Mouse (Mus musculus): ENCODE results near the gene 1700020D05Rik. TPM values are rescaled to one million over a fixed set of nuclear protein-coding genes. Genes with fewer than 3 reads are reported as not detected.
"Not testable (repeated sequence)": the region's sequence is repeated elsewhere in the genome, so short reads cannot be mapped to it uniquely, and the experiment has no call there.

The 1700020D05Rik gene
- total and polyA plus RNA-seq, 2 experiments from 2014 or later = 0.20 to 7.3 TPM

DNA sequence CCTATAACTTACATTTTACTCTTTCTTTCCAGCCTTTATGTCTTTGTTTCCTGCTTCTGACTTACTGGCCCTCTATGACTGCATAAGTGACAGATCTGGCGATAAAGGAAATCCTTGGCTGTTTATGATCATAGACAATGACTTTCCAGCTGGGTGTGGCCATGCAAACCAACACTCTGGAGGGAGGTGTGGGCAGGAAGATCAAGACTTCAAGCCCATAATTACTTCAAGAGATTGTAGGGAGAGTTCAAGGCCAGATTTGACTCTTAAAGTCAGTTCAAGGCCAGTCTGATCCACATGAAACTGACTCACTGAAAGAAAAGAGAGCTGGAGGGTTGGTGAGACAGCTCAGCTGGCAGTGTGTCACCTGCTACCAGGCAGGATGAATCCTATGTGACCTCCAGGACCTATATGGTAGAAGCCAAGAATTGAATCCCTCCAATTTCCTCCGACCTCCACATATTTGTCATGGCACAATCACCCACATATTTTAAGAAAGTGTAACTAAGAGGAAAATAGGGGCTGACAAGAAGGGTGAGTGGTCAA, 3.2 kb downstream of the 1700020D05Rik start:
- TF ChIP-seq CTCF (IDR thresholded peaks at IDR 0.05) = no peak
- Histone ChIP-seq H3K4me1 (ENCODE audit: insufficient read depth, low read length) (no peaks in the 10 kb centered on the region), H3K27me3 (ENCODE audit: insufficient read depth, low read length) (no peaks in the 10 kb centered on the region), H3K27ac (ENCODE audit: low read depth, low read length) (no peak overlapping the region), H3K4me3 (ENCODE audit: low read depth, low read length) (no peak overlapping the region), H3K4me2 (ENCODE audit: low read depth, low read length, poor library complexity, severe bottlenecking) (no peak overlapping the region), H3K36me3 (ENCODE audit: insufficient read depth, low read length) (peaks cover 29% of the 10 kb centered on the region; the same call in 1 of the 2 replicates), H3K9ac (replicated peaks; ENCODE audit: low read length, poor library complexity, severe bottlenecking) (no peak overlapping the region), H3K9me3 (ENCODE audit: low read length) (no peaks in the 10 kb centered on the region)
- no peak for ATAC-seq (ENCODE audit: low FRiP score)
- no peak for DNase-seq (ENCODE audit: low spot score)
- WGBS = 90% methylated on average over 2 of the region's 2 CpGs

DNA sequence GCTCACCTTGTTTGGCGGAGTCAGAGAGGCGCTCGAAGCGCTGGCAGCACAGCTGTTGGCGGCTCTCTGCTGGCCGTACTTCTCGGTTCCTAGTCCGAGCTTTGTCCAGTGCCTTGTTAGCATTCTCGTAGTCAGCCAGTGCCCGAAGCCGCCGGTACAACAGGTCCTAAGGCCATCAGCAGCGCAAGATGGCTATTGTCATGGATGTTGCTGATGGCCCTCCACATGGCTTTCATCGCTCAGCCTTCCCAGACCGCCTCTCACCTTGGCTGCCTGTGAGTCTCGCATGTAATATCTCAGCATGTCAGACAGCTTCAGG, 7.6 kb downstream of the 1700020D05Rik start:
- Histone ChIP-seq H3K36me3 (ENCODE audit: insufficient read depth, low read length) (peaks cover 47% of the 10 kb centered on the region), H3K9me3 (ENCODE audit: low read length) (no peaks in the 10 kb centered on the region), H3K27me3 (ENCODE audit: insufficient read depth, low read length) (no peaks in the 10 kb centered on the region), H3K9ac (replicated peaks; ENCODE audit: low read length, poor library complexity, severe bottlenecking) (no peak overlapping the region), H3K27ac (ENCODE audit: low read depth, low read length) (no peak overlapping the region), H3K4me3 (ENCODE audit: low read depth, low read length) (no peak overlapping the region), H3K4me2 (ENCODE audit: low read depth, low read length, poor library complexity, severe bottlenecking) (no peak overlapping the region), H3K4me1 (ENCODE audit: insufficient read depth, low read length) (no peaks in the 10 kb centered on the region)
- no peak for ATAC-seq (ENCODE audit: low FRiP score)
- 89% methylated on average over 16 of the region's 16 CpGs for WGBS
- TF ChIP-seq CTCF (IDR thresholded peaks at IDR 0.05) = no peak
- DNase-seq (ENCODE audit: low spot score) = no peak

DNA sequence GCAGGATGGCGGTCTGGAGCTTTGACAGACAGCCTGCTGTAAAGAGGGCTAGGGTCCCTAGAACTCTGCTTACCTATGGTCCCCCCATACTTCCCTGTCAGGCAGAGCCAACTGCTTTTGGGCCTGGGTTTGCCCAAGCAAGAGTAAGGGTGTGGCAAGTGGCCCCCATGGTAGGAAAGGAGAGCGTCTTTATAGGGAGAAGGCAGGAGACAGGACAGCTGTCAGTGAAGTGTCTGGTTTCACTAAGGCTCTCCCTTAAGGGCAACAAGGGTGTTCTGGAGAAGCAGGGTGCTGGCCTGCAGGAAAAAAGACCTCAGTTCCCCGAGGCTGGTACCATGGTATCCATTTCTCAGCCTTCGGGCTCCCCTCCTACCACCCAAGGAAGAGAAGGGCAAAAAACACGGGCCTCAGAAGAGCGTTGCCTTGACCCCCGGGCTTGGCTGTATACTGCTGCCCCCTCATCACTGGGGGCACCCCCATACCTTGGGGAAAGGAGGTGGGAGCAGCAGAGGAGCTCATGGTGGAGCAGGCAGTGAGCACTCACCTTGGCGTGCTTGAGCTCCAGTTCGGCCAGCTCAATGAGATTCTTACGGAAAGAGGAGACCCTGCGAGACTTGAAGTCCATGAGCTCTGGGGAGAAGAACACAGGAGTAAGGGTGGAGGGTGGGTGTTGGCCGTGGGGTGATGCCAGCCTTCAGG, 8.1 kb downstream of the 1700020D05Rik start:
- peaks cover 47% of the 10 kb centered on the region for H3K36me3 ChIP-seq (ENCODE audit: insufficient read depth, low read length)
- no peak overlapping the region for H3K27ac ChIP-seq (ENCODE audit: low read depth, low read length)
- DNase-seq (ENCODE audit: low spot score) (no peak), ATAC-seq (ENCODE audit: low FRiP score) (no peak)
- H3K4me2 ChIP-seq (ENCODE audit: low read depth, low read length, poor library complexity, severe bottlenecking) = no peak overlapping the region
- no peak for TF ChIP-seq CTCF (IDR thresholded peaks at IDR 0.05)
- no peaks in the 10 kb centered on the region for H3K27me3 ChIP-seq (ENCODE audit: insufficient read depth, low read length)
- no peak overlapping the region for H3K9ac ChIP-seq (replicated peaks; ENCODE audit: low read length, poor library complexity, severe bottlenecking)
- H3K4me3 ChIP-seq (ENCODE audit: low read depth, low read length) = no peak overlapping the region
- H3K9me3 ChIP-seq (ENCODE audit: low read length) = no peaks in the 10 kb centered on the region
- WGBS = 85% methylated on average over 12 of the region's 12 CpGs
- no peaks in the 10 kb centered on the region for H3K4me1 ChIP-seq (ENCODE audit: insufficient read depth, low read length)

DNA sequence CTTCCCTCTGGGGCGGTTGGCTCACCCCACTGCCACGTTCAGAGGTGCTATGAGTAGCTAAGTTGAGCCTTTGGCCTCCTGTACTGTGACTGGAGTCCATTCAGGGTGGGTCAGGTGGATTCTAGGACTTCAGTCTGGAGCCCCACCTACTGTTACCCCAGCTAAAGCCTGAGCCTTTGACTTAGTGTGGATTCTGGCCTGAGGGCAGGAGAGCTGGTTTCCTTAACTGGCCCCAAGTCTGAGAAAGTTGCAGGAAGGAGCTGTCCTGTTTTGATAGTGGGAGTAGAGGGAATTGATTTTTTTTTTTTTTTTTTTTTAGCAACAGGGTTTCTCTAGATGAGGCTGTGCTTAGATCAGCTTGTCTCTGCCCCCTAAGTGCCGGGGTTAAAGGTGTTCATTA, 9.3 kb downstream of the 1700020D05Rik start:
- no peak overlapping the region for H3K27ac ChIP-seq (ENCODE audit: low read depth, low read length)
- TF ChIP-seq CTCF (IDR thresholded peaks at IDR 0.05) = no peak
- DNase-seq (ENCODE audit: low spot score) = no peak
- H3K27me3 ChIP-seq (ENCODE audit: insufficient read depth, low read length) = no peaks in the 10 kb centered on the region
- no peak overlapping the region for H3K4me3 ChIP-seq (ENCODE audit: low read depth, low read length)
- no peak overlapping the region for H3K9ac ChIP-seq (replicated peaks; ENCODE audit: low read length, poor library complexity, severe bottlenecking)
- WGBS = 83% methylated on average over 3 of the region's 3 CpGs
- peaks cover 47% of the 10 kb centered on the region for H3K36me3 ChIP-seq (ENCODE audit: insufficient read depth, low read length)
- no peaks in the 10 kb centered on the region for H3K4me1 ChIP-seq (ENCODE audit: insufficient read depth, low read length)
- H3K4me2 ChIP-seq (ENCODE audit: low read depth, low read length, poor library complexity, severe bottlenecking) = no peak overlapping the region
- no peaks in the 10 kb centered on the region for H3K9me3 ChIP-seq (ENCODE audit: low read length)
- no peak for ATAC-seq (ENCODE audit: low FRiP score)

DNA sequence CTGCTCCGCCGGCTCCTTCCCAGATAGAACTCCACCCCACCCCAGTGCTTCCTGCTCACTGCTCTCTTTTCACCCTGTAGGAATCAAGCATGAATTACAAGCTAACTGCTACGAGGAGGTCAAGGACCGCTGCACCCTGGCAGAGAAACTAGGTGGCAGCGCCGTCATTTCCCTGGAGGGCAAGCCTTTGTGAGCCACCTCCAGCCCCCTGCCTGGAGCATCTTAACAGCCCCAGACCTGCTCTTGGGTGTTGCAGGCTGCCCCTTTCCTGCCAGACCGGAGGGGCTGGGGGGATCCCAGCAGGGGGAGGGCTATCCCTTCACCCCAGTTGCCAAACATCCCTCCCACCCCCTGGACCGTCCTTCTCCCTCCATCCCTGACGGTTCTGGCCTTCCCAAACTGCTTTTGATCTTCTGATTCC, 10.3 kb downstream of the 1700020D05Rik start:
- H3K4me3 ChIP-seq (ENCODE audit: low read depth, low read length); H3K9ac ChIP-seq (replicated peaks; ENCODE audit: low read length, poor library complexity, severe bottlenecking); ATAC-seq (ENCODE audit: low FRiP score); H3K9me3 ChIP-seq (ENCODE audit: low read length); H3K4me2 ChIP-seq (ENCODE audit: low read depth, low read length, poor library complexity, severe bottlenecking); H3K27ac ChIP-seq (ENCODE audit: low read depth, low read length); H3K27me3 ChIP-seq (ENCODE audit: insufficient read depth, low read length); DNase-seq (ENCODE audit: low spot score); H3K4me1 ChIP-seq (ENCODE audit: insufficient read depth, low read length): not testable (repeated sequence)
- H3K36me3 ChIP-seq (ENCODE audit: insufficient read depth, low read length) = peaks cover 46% of the 10 kb centered on the region
- 58% methylated on average over 9 of the region's 9 CpGs for WGBS

DNA sequence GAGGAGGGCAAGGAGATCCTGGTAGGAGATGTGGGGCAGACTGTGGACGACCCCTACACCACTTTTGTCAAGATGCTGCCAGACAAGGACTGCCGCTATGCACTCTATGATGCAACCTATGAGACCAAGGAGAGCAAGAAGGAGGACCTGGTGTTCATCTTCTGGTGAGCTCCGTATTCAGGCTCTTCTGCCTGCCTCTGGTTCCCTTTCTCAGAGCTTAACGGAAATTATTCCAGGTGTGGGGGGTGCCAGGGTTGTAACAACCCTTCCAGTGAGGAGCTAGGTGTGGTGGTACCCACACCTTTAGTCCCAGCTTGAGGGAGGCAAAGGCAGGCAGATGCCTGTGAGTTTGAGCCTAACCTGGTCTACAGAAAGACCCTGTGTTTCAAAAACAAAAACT, 10.9 kb downstream of the 1700020D05Rik start:
- Histone ChIP-seq H3K9ac (replicated peaks; ENCODE audit: low read length, poor library complexity, severe bottlenecking) (no peak overlapping the region), H3K36me3 (ENCODE audit: insufficient read depth, low read length) (peaks cover 40% of the 10 kb centered on the region), H3K4me3 (ENCODE audit: low read depth, low read length) (no peak overlapping the region), H3K9me3 (ENCODE audit: low read length) (no peaks in the 10 kb centered on the region), H3K4me1 (ENCODE audit: insufficient read depth, low read length) (no peaks in the 10 kb centered on the region), H3K4me2 (ENCODE audit: low read depth, low read length, poor library complexity, severe bottlenecking) (no peak overlapping the region), H3K27ac (ENCODE audit: low read depth, low read length) (no peak overlapping the region), H3K27me3 (ENCODE audit: insufficient read depth, low read length) (no peaks in the 10 kb centered on the region)
- DNase-seq (ENCODE audit: low spot score) = no peak
- no peak for ATAC-seq (ENCODE audit: low FRiP score)
- no peak for TF ChIP-seq CTCF (IDR thresholded peaks at IDR 0.05)
- 90% methylated on average over 4 of the region's 4 CpGs for WGBS
